7 mouse cellular contexts compared by ENCODE assay signal in genomic region chr11:118423266-118423971, GRCm38 (mm10). TPM values are rescaled to one million over a fixed set of nuclear protein-coding genes. Genes with fewer than 3 reads are reported as not detected.
DNase-seq lines count a peak whose midpoint lies in the region; ATAC-seq and TF ChIP-seq lines count a peak whose summit lies in the region.

No protein-coding gene starts in this region.

- 0 out of 2 replicates have a peak overlapping the region, but pooled peaks have one; percentile 7 for H3K9ac ChIP-seq in intestine, postnatal 0 days (ENCODE audit: low read depth, low read length)
- H3K9ac ChIP-seq in midbrain, embryonic 13.5 days (replicated peaks) = peak overlapping the region; percentile 42; the same call in 1 of the 2 replicates

- peak; percentile 84 for DNase-seq in adrenal gland, adult 2 months
- peak; percentile 91 for DNase-seq in embryo, embryonic 10 days (ENCODE audit: low spot score)
- peak; percentile 75 to 77 for DNase-seq in gastrocnemius, postnatal 36 days
- DNase-seq in left cerebral cortex, postnatal 4 days = peak; percentile 89
- DNase-seq in spleen, postnatal 14 days (ENCODE audit: low spot score in 2 of 2) = peak; percentile 27 to 64

- H3K4me3 ChIP-seq in intestine, postnatal 0 days (ENCODE audit: low read depth, low read length) = peak overlapping the region; percentile 7; the same call in 1 of the 2 replicates
- no peak overlapping the region for H3K4me3 ChIP-seq in midbrain, embryonic 13.5 days (replicated peaks)

- 6% methylated on average over 18 of the region's 18 CpGs for WGBS in intestine, postnatal 0 days
- 7% methylated on average over 18 of the region's 18 CpGs for WGBS in midbrain, embryonic 13.5 days

- H3K36me3 ChIP-seq in intestine, postnatal 0 days (ENCODE audit: control insufficient read depth, insufficient read depth) = no peaks in the 10 kb centered on the region
- H3K36me3 ChIP-seq in midbrain, embryonic 13.5 days = no peaks in the 10 kb centered on the region

- no peak overlapping the region for H3K27ac ChIP-seq in intestine, postnatal 0 days (ENCODE audit: low read depth, low read length)
- no peak overlapping the region for H3K27ac ChIP-seq in midbrain, embryonic 13.5 days

- peak; percentile 87 for TF ChIP-seq CTCF in intestine, postnatal 0 days (IDR thresholded peaks at IDR 0.05; ENCODE audit: low read depth)

- intact Hi-C loops in gastrocnemius, postnatal 36 days (cut with DNase I) = loop anchor here (1.0 kb wide), 1 partner anchor 20 kb away; no protein-coding TSS in a partner anchor
- intact Hi-C loops in left cerebral cortex, postnatal 4 days (cut with DNase I) = loop anchor here (10.0 kb wide), 1 partner anchor 551 kb away; no protein-coding TSS in a partner anchor

- H3K4me1 ChIP-seq in intestine, postnatal 0 days (replicated peaks; ENCODE audit: control insufficient read depth, insufficient read depth, low read length) = no peaks in the 10 kb centered on the region
- H3K4me1 ChIP-seq in midbrain, embryonic 13.5 days (replicated peaks) = peaks cover 29% of the 10 kb centered on the region

- peak overlapping the region; percentile 56 for H3K4me2 ChIP-seq in intestine, postnatal 0 days (replicated peaks; ENCODE audit: low read depth)
- peak overlapping the region; percentile 39 for H3K4me2 ChIP-seq in midbrain, embryonic 13.5 days (replicated peaks)

- ATAC-seq in intestine, postnatal 0 days = no peak
- ATAC-seq in midbrain, embryonic 13.5 days = no peak

- 0 out of 2 replicates have a peak, but pooled peaks cover 4% of the 10 kb centered on the region for H3K27me3 ChIP-seq in intestine, postnatal 0 days (replicated peaks; ENCODE audit: control insufficient read depth, insufficient read depth, low read length)
- H3K27me3 ChIP-seq in midbrain, embryonic 13.5 days = 0 out of 2 replicates have a peak, but pooled peaks cover 10% of the 10 kb centered on the region

- H3K9me3 ChIP-seq in intestine, postnatal 0 days (ENCODE audit: control insufficient read depth) = no peaks in the 10 kb centered on the region
- no peaks in the 10 kb centered on the region for H3K9me3 ChIP-seq in midbrain, embryonic 13.5 days

RNA-seq across cellular contexts. Expression of gene Cant1, which starts 4.5 kb away (rescaled TPM):
- 10 to 100 TPM; 28.8 to 35.6 TPM for total RNA-seq in adrenal gland, adult 2 months (2021)
- 59.5 and 66.8 TPM in 2 replicates for polyA plus RNA-seq in adrenal gland, adult 2 months (2012; rRNA removed)
- total RNA-seq in gastrocnemius, postnatal 36 days (2021) = 1 to 10 TPM; 9.4 to 9.7 TPM
- polyA plus RNA-seq in intestine, postnatal 0 days (2015; fragmentation: Nextera tagmentation; extraction: Ambion mirVana) = 35.0 and 36.1 TPM in 2 replicates
- 10 to 100 TPM; 39.7 to 42.3 TPM for total RNA-seq in left cerebral cortex, postnatal 4 days (2021)
- 23.5 and 26.0 TPM in 2 replicates for polyA plus RNA-seq in midbrain, embryonic 13.5 days (2015; fragmentation: Nextera tagmentation; extraction: Ambion mirVana)

RNA-seq across cellular contexts. Expression of gene C1qtnf1, which starts 4.6 kb away (rescaled TPM):
- total RNA-seq in adrenal gland, adult 2 months (2021) = 10 to 100 TPM; 14.8 to 24.8 TPM
- 14.6 and 17.9 TPM in 2 replicates for polyA plus RNA-seq in adrenal gland, adult 2 months (2012; rRNA removed)
- total RNA-seq in gastrocnemius, postnatal 36 days (2021) = 1 to 10 TPM; 9.3 to 9.7 TPM
- polyA plus RNA-seq in intestine, postnatal 0 days (2015; fragmentation: Nextera tagmentation; extraction: Ambion mirVana) = 5.2 and 6.1 TPM in 2 replicates
- total RNA-seq in left cerebral cortex, postnatal 4 days (2021) = 1 to 10 TPM; 7.2 to 7.4 TPM
- polyA plus RNA-seq in midbrain, embryonic 13.5 days (2015; fragmentation: Nextera tagmentation; extraction: Ambion mirVana) = 2.5 and 2.8 TPM in 2 replicates

RNA-seq across cellular contexts. Expression of gene Lgals3bp, which starts 21.5 kb away (rescaled TPM):
- total RNA-seq in adrenal gland, adult 2 months (2021) = 100 to 1,000 TPM in 1 of 2 experiments, 10 to 100 TPM in 1; 92.7 to 160 TPM
- 336 and 430 TPM in 2 replicates for polyA plus RNA-seq in adrenal gland, adult 2 months (2012; rRNA removed)
- total RNA-seq in gastrocnemius, postnatal 36 days (2021) = 10 to 100 TPM; 13.0 to 19.2 TPM
- 348 and 382 TPM in 2 replicates for polyA plus RNA-seq in intestine, postnatal 0 days (2015; fragmentation: Nextera tagmentation; extraction: Ambion mirVana)
- total RNA-seq in left cerebral cortex, postnatal 4 days (2021) = 1 to 10 TPM; 5.0 to 6.2 TPM
- 1.7 and 2.3 TPM in 2 replicates for polyA plus RNA-seq in midbrain, embryonic 13.5 days (2015; fragmentation: Nextera tagmentation; extraction: Ambion mirVana)

RNA-seq across cellular contexts. Expression of gene Engase, which starts 53.2 kb away (rescaled TPM):
- total RNA-seq in adrenal gland, adult 2 months (2021) = 10 to 100 TPM; 10.1 to 17.1 TPM
- polyA plus RNA-seq in adrenal gland, adult 2 months (2012; rRNA removed) = 26.4 and 40.6 TPM in 2 replicates
- 1 to 10 TPM; 4.6 to 4.7 TPM for total RNA-seq in gastrocnemius, postnatal 36 days (2021)
- 11.3 and 11.7 TPM in 2 replicates for polyA plus RNA-seq in intestine, postnatal 0 days (2015; fragmentation: Nextera tagmentation; extraction: Ambion mirVana)
- total RNA-seq in left cerebral cortex, postnatal 4 days (2021) = 10 to 100 TPM in 1 of 2 experiments, 1 to 10 TPM in 1; 8.3 to 11.5 TPM
- polyA plus RNA-seq in midbrain, embryonic 13.5 days (2015; fragmentation: Nextera tagmentation; extraction: Ambion mirVana) = 6.3 and 6.4 TPM in 2 replicates

Comparison
In these comparisons a context has a peak if more than half of its experiments do, and no peak if none do; other contexts are left out.
1. RNA of gene Lgals3bp, which starts 21.5 kb away (total RNA-seq): 92.7 to 160 TPM in adrenal gland, adult 2 months; 13.0 to 19.2 TPM in gastrocnemius, postnatal 36 days and 5.0 to 6.2 TPM in left cerebral cortex, postnatal 4 days; every median in the first group is over 4 times any median in the second.
2. Peak in every context shown above with its lines, with median percentiles within 50 percentile points of each other: DNase-seq.